Mouse (Mus musculus) testis, adult 2 months (tissue): ENCODE data around the gene Clcn3. TPM values are rescaled to one million over a fixed set of nuclear protein-coding genes. Genes with fewer than 3 reads are reported as not detected.
A peak's percentile ranks its signal among the peaks of the same experiment; 100 is the strongest.

Source experiments
- H3K27ac ChIP-seq: fragments of 200-500 bp; 2 replicates; pipeline ENCODE4 v1.5.1; 2012; ENCODE audit warnings: low read depth, low read length; ENCODE audit not compliant: control insufficient read depth, insufficient read depth
- H3K27me3 ChIP-seq: fragments of 200-500 bp; 2 replicates; pipeline ENCODE4 v1.6.1; 2012; ENCODE audit warnings: mild to moderate bottlenecking, low read length, moderate library complexity; ENCODE audit not compliant: control insufficient read depth, insufficient read depth
- H3K36me3 ChIP-seq: fragments of 200-500 bp; 2 replicates; pipeline ENCODE4 v1.6.1; 2012; ENCODE audit warnings: mild to moderate bottlenecking, low read length; ENCODE audit not compliant: control insufficient read depth, insufficient read depth
- H3K4me1 ChIP-seq: fragments of 200-500 bp; 2 replicates; pipeline ENCODE4 v1.6.1; 2012; ENCODE audit warnings: low read length; ENCODE audit not compliant: control insufficient read depth, insufficient read depth
- H3K4me3 ChIP-seq: fragments of 200-500 bp; 2 replicates; pipeline ENCODE4 v1.5.1; 2012; ENCODE audit warnings: low read depth, mild to moderate bottlenecking, low read length, moderate library complexity, mixed read lengths; ENCODE audit not compliant: control insufficient read depth
- CTCF ChIP-seq: fragments of 200-500 bp; IDR thresholded peaks from 2 replicates; pipeline ENCODE4 v1.5.1; 2012; ENCODE audit warnings: low read depth, mild to moderate bottlenecking, inconsistent platforms, low read length, moderate library complexity; ENCODE audit not compliant: control insufficient read depth, insufficient read depth, insufficient replicate concordance
- POLR2A ChIP-seq: fragments of 200-500 bp; IDR thresholded peaks from 2 replicates; pipeline ENCODE4 v1.6.1; 2012; ENCODE audit warnings: low read depth, mild to moderate bottlenecking, inconsistent platforms, low read length, moderate library complexity; ENCODE audit not compliant: control insufficient read depth
- polyA plus RNA-seq: library from polyadenylated mRNA; depleted of rRNA; stranded (reverse); fragments of >200 nt; gene quantifications from 2 replicates; pipeline ENCODE4 v1.2.3, GENCODE M21; 2012

Gene Clcn3
- polyA plus RNA-seq, 1 experiment: 15.6 TPM

- Histone ChIP-seq H3K4me1 (no peaks in the 10 kb centered on the region), H3K36me3 (no peaks in the 10 kb centered on the region; the same call in 1 of the 2 replicates), H3K27me3 (no peaks in the 10 kb centered on the region), H3K4me3 (no peak overlapping the region), H3K27ac (no peak overlapping the region)
- no peak for TF ChIP-seq CTCF
- TF ChIP-seq POLR2A: no peak
Measured at GRCm38 (mm10) chr8:60919069-60919468, 64.0 kb downstream of the Clcn3 start.

GRCm38 (mm10) chr8:60912554-60912953 is 70.5 kb downstream of the Clcn3 start:
- Histone ChIP-seq H3K36me3 (peaks cover 1% of the 10 kb centered on the region), H3K4me1 (no peaks in the 10 kb centered on the region), H3K4me3 (no peak overlapping the region), H3K27ac (no peak overlapping the region), H3K27me3 (no peaks in the 10 kb centered on the region)
- no peak for TF ChIP-seq POLR2A
- TF ChIP-seq CTCF: no peak

- no peak overlapping the region for H3K4me3 ChIP-seq
Measured at GRCm38 (mm10) chr8:60912081-60912480, 71.0 kb downstream of the Clcn3 start.

GRCm38 (mm10) chr8:60900147-60900546 is 83.0 kb downstream of the Clcn3 start:
- Histone ChIP-seq H3K4me1 (no peaks in the 10 kb centered on the region), H3K27ac (no peak overlapping the region), H3K27me3 (no peaks in the 10 kb centered on the region), H3K4me3 (no peak overlapping the region), H3K36me3 (no peaks in the 10 kb centered on the region)
- TF ChIP-seq CTCF: no peak
- TF ChIP-seq POLR2A: no peak

More at GRCm38 (mm10) chr8:60912081-60912480, 71.0 kb downstream of the Clcn3 start:
- H3K4me1 ChIP-seq: no peaks in the 10 kb centered on the region
- H3K27me3 ChIP-seq: no peaks in the 10 kb centered on the region
- H3K27ac ChIP-seq: no peak overlapping the region
- TF ChIP-seq CTCF (no peak), POLR2A (no peak)
- H3K36me3 ChIP-seq: peaks cover 1% of the 10 kb centered on the region

GRCm38 (mm10) chr8:60895878-60896277 is 87.2 kb downstream of the Clcn3 start:
- H3K4me1 ChIP-seq: no peaks in the 10 kb centered on the region; the same call in 1 of the 2 replicates
- no peaks in the 10 kb centered on the region for H3K36me3 ChIP-seq
- TF ChIP-seq CTCF (no peak), POLR2A (no peak)
- no peak overlapping the region for H3K4me3 ChIP-seq
- no peaks in the 10 kb centered on the region for H3K27me3 ChIP-seq
- H3K27ac ChIP-seq: no peak overlapping the region

GRCm38 (mm10) chr8:60891757-60892156 is 91.3 kb downstream of the Clcn3 start:
- TF ChIP-seq POLR2A (no peak), CTCF (no peak)
- Histone ChIP-seq H3K4me1 (no peaks in the 10 kb centered on the region; the same call in 1 of the 2 replicates), H3K4me3 (no peak overlapping the region)

GRCm38 (mm10) chr8:60890520-60890874 is 92.6 kb downstream of the Clcn3 start:
- Histone ChIP-seq H3K4me1 (no peaks in the 10 kb centered on the region; the same call in 1 of the 2 replicates), H3K27ac (peak overlapping the region; percentile 75; the same call in 1 of the 2 replicates), H3K4me3 (peak overlapping the region; percentile 99), H3K36me3 (no peaks in the 10 kb centered on the region), H3K27me3 (no peaks in the 10 kb centered on the region)
- TF ChIP-seq CTCF: no peak
- TF ChIP-seq POLR2A: no peak

More at GRCm38 (mm10) chr8:60891757-60892156, 91.3 kb downstream of the Clcn3 start:
- H3K36me3 ChIP-seq: no peaks in the 10 kb centered on the region
- H3K27ac ChIP-seq: no peak overlapping the region
- H3K27me3 ChIP-seq: no peaks in the 10 kb centered on the region
